Mouse (Mus musculus) forebrain, embryonic 16.5 days (tissue): ENCODE results near the gene Chst8. TPM values are rescaled to one million over a fixed set of nuclear protein-coding genes. Genes with fewer than 3 reads are reported as not detected.

Source experiments
- polyA plus RNA-seq: library from polyadenylated mRNA; unstranded; fragments of >200 nt; fragmentation: Nextera tagmentation; extraction: Ambion mirVana; gene quantifications from 2 replicates; pipeline ENCODE4 v1.2.1, GENCODE M21; 2015

Chst8 gene
- polyA plus RNA-seq, 1 experiment from 2014 or later, result 12.0 TPM

Other genes starting within 250 kb of the Chst8 start
- gene Kctd15, start 156.0 kb downstream of the Chst8 start, polyA plus RNA-seq, result 25.2 and 28.1 TPM in 2 replicates
- gene Pepd, start 99.7 kb upstream of the Chst8 start, polyA plus RNA-seq, result 51.8 and 58.0 TPM in 2 replicates
- gene Cebpg, start 243.9 kb upstream of the Chst8 start, polyA plus RNA-seq, result 48.4 and 54.8 TPM in 2 replicates